Mouse (Mus musculus) B cell, adult 67 days (primary cell): Measurements from ENCODE around the gene Tspan1. TPM values are rescaled to one million over a fixed set of nuclear protein-coding genes. Genes with fewer than 3 reads are reported as not detected.

Experiments
- total RNA-seq, 2 experiments: library from RNA; stranded (reverse); gene quantifications; 4 replicates each; pipeline ENCODE4 v1.2.4; 2023

The Tspan1 gene
- total RNA-seq = not detected

DNA sequence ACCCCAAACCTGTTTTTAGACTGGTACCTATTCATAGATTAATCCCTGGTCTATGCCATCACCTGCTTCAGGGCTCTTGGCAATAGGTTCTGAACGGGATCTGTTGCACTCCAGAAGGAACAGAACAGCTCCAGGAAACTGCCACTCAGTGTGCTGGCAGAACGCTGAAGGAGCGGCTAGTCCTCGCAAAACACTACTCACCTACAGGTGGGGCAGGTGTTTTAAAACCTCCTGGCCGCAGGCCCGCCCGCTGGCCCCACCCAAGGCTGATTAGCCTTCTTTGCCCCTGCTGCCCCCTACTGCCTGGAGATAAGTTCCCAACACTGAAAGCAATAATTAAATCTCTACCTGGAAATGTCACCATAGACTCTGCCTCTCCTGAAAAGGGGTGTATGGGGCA lies at the start of gene Tspan1:
Gene Tspan1, minus strand, starts transcription at position 198 of the 400 bp plus-strand sequence.

DNA sequence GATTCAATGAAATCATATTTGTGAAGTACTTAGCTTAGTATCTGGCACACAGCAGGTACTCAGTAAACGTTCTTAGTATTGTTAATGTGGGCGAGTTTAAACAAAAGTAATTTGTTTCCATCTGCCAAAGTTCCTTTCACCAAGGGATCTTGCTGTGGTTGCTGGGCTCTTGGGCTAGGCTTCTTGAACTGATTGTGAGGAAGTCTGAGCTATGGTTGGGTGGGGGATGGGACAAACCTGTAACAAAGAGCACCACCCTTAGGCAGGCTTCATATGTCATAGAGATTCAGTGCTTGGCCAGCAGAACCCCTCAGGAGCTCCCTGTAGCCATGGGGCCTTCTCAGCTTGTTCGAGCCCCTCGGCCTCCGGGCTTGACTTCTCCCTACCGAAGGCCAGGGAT lies 5.7 kb upstream of the Tspan1 start, which contains the start of the genes 1700042G07Rik and Gm49337:
Gene 1700042G07Rik, plus strand, starts transcription at position 301 of the 400 bp plus-strand sequence.
Gene Gm49337, plus strand, starts transcription at position 313 of the 400 bp plus-strand sequence.

DNA sequence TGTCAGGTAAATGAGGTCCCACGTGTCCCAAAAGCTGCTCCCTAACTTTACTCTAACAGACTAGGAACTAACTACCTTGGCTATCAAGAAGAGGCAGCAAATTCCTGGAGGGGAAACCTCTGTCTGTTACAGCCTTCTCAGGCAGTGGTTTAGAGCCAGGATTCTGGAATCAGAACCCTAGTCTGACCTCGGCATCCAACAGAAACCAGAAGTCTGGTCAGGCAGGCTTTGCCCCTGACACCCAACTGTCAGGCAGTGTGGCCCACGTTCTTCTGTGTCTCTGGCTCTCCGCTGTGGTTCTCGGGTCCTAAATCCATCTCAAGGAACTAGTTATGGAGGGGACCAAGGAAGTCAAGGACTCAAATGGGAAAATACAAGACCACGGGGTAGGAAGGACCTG lies 16.2 kb downstream of the Tspan1 start, which contains the start of gene Lurap1:
Gene Lurap1, minus strand, starts transcription at position 101 of the 400 bp plus-strand sequence.

DNA sequence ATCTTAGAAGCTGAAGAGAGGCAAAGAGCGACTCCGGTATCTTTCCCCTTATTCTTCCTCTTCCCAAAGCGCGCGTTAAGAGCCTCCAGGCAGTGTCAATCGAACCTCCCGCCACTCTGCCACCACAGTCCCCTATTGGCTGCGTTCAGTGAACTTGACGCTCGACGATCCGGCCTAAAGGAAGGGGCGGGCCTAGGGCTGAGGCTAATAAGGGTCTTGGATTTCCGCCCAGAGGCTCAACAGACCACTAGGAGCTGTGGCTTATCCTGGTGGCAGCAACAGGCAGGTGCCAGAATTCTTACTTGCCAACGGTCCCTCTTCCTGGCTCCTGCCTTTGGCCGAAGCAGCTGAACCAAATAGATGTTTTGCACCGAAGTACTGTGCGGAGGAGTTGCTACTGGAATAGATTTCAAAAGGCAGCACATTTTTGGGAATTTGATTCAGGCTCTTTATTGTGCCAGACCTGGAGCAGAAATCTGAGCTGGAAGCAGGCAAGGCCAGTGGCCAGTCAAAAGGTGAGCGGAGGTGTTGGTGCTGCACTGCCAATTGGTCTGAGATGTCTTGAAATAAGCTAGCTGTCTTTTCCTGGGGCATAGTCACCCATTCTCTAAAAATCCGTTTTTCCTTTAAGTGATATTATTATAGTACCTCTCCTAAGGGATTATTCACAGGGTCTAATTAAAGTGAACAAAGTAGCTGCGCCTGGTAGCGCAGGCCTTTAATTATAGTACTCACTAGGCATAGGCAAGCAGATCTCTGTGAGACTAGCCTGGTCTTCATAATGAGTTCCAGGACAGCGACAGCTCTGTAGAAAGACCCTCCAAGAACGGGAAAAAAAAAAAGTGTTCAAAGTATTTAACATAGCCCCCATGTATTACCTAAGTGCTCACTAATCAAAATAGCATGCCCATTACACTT lies 43.5 kb downstream of the Tspan1 start, which contains the start of the genes Rad54l and Pomgnt1:
Gene Rad54l, minus strand, starts transcription at position 89 of the 918 bp plus-strand sequence.
Gene Pomgnt1, plus strand, starts transcription at position 239 of the 918 bp plus-strand sequence.

Other genes with a start within 250 kb of the Tspan1 start
- gene Dmbx1, start 227.7 kb downstream of the Tspan1 start, total RNA-seq = not detected
- 10 to 100 TPM; 35.8 to 47.9 TPM for gene Faah, start 149.7 kb downstream of the Tspan1 start, total RNA-seq
- gene Nsun4, start 113.7 kb downstream of the Tspan1 start, total RNA-seq = 10 to 100 TPM; 31.9 to 36.4 TPM
- gene Uqcrh, start 92.5 kb downstream of the Tspan1 start, total RNA-seq = 100 to 1,000 TPM; 267 to 268 TPM
- 10 to 100 TPM; 39.2 to 39.5 TPM for gene Lrrc41, start 92.3 kb downstream of the Tspan1 start, total RNA-seq
- gene Rad54l, start 43.9 kb downstream of the Tspan1 start, total RNA-seq = 1 to 10 TPM; 1.5 to 1.6 TPM
- gene Pomgnt1, start 43.8 kb downstream of the Tspan1 start, total RNA-seq = 10 to 100 TPM; 41.2 to 49.3 TPM
- 1 to 10 TPM; 3.2 to 7.1 TPM for gene Lurap1, start 16.3 kb downstream of the Tspan1 start, total RNA-seq
- not detected for gene 1700042G07Rik, start 5.8 kb upstream of the Tspan1 start, total RNA-seq
- gene Gm49337, start 5.8 kb upstream of the Tspan1 start, total RNA-seq = not detected
- gene Pik3r3, start 54.0 kb upstream of the Tspan1 start, total RNA-seq = 1 to 10 TPM; 1.4 to 1.5 TPM